Mouse (Mus musculus) midbrain, embryonic 13.5 days (tissue): ENCODE data around the gene Gtf2h4. TPM values are rescaled to one million over a fixed set of nuclear protein-coding genes. Genes with fewer than 3 reads are reported as not detected.

Experiments
- ATAC-seq: fragments of 200-750 bp; cut with Nextera tagmentation; 2 replicates; pipeline ENCODE4 v1.8.0; 2017; ENCODE audit warnings: mild to moderate bottlenecking, moderate TSS enrichment, moderate library complexity
- H3K27ac ChIP-seq: fragments of 300-500 bp; sonication (generic); 2 replicates; pipeline ENCODE4 v1.5.1; 2015; ENCODE audit warnings: inconsistent platforms, mild to moderate bottlenecking, moderate library complexity
- H3K27me3 ChIP-seq: fragments of 300-500 bp; sonication (generic); 2 replicates; pipeline ENCODE4 v1.6.1; 2015; ENCODE audit warnings: mild to moderate bottlenecking, inconsistent platforms
- H3K36me3 ChIP-seq: fragments of 300-500 bp; sonication (generic); 2 replicates; pipeline ENCODE4 v1.6.1; 2015; ENCODE audit warnings: mild to moderate bottlenecking, inconsistent platforms
- H3K4me1 ChIP-seq: fragments of 300-500 bp; sonication (generic); replicated peaks from 2 replicates; pipeline ENCODE4 v1.6.1; 2015; ENCODE audit warnings: inconsistent platforms
- H3K4me2 ChIP-seq: fragments of 300-500 bp; sonication (generic); replicated peaks from 2 replicates; pipeline ENCODE4 v1.6.1; 2015; ENCODE audit warnings: moderate library complexity, mild to moderate bottlenecking, inconsistent platforms
- H3K4me3 ChIP-seq: fragments of 300-500 bp; sonication (generic); replicated peaks from 2 replicates; pipeline ENCODE4 v1.5.1; 2015; ENCODE audit warnings: mild to moderate bottlenecking, inconsistent platforms
- H3K9ac ChIP-seq: fragments of 300-500 bp; sonication (generic); replicated peaks from 2 replicates; pipeline ENCODE4 v1.6.1; 2015; ENCODE audit warnings: mild to moderate bottlenecking, inconsistent platforms
- H3K9me3 ChIP-seq: fragments of 300-500 bp; sonication (generic); 2 replicates; pipeline ENCODE4 v1.6.1; 2016; ENCODE audit warnings: mild to moderate bottlenecking, inconsistent platforms
- WGBS: fragments of 180-500 bp; shearing (Covaris S2); methylation state at CpG from one replicate; pipeline ENCODE4 v1.1.7; 2015; 5-methylcytosine and 5-hydroxymethylcytosine counted together
- polyA plus RNA-seq: library from polyadenylated mRNA; unstranded; fragments of >200 nt; fragmentation: Nextera tagmentation; extraction: Ambion mirVana; gene quantifications from 2 replicates; pipeline ENCODE4 v1.2.1, GENCODE M21; 2015

Gene Gtf2h4
- polyA plus RNA-seq, 1 experiment from 2014 or later: 31.5 TPM

- 32% methylated on average over 1 of the region's 1 CpGs for WGBS
- Histone ChIP-seq H3K27me3 (peaks cover 10% of the 10 kb centered on the region), H3K4me2 (no peak overlapping the region), H3K9ac (no peak overlapping the region), H3K4me3 (no peak overlapping the region), H3K36me3 (no peaks in the 10 kb centered on the region), H3K9me3 (no peaks in the 10 kb centered on the region), H3K4me1 (no peaks in the 10 kb centered on the region), H3K27ac (no peak overlapping the region)
- ATAC-seq: no peak
Observed at GRCm38 (mm10) chr17:35633992-35634391, 39.5 kb downstream of the Gtf2h4 start.

GRCm38 (mm10) chr17:35626537-35626936 is 47.0 kb downstream of the Gtf2h4 start, which contains the start of gene Gm9573:
Gene Gm9573, minus strand, starts transcription at chr17:35626637.
- Histone ChIP-seq H3K4me2 (no peak within 1 kb of the TSS), H3K9me3 (no peaks in the 10 kb centered on the region), H3K27me3 (no peaks in the 10 kb centered on the region), H3K27ac (no peak within 1 kb of the TSS), H3K36me3 (no peaks in the 10 kb centered on the region), H3K4me3 (no peak within 1 kb of the TSS), H3K4me1 (no peaks in the 10 kb centered on the region), H3K9ac (no peak within 1 kb of the TSS)
- WGBS: 91% methylated on average over 7 of the region's 7 CpGs
- ATAC-seq: no peak

Other genes with a start within 250 kb of the Gtf2h4 start
- 0.17 TPM in 2 replicates for gene H2-Q6, start 248.9 kb downstream of the Gtf2h4 start, polyA plus RNA-seq
- gene H2-Q7, start 234.6 kb downstream of the Gtf2h4 start, polyA plus RNA-seq: 2.5 TPM in 2 replicates
- gene H2-Q10, start 203.7 kb downstream of the Gtf2h4 start, polyA plus RNA-seq: 0.09 and 0.69 TPM in 2 replicates
- gene Pou5f1, start 167.7 kb downstream of the Gtf2h4 start, polyA plus RNA-seq: not detected in 2 replicates
- gene Tcf19, start 156.9 kb downstream of the Gtf2h4 start, polyA plus RNA-seq: 23.1 and 23.2 TPM in 2 replicates
- gene Cchcr1, start 156.6 kb downstream of the Gtf2h4 start, polyA plus RNA-seq: 6.5 and 8.4 TPM in 2 replicates
- 0.73 and 1.1 TPM in 2 replicates for gene Psors1c2, start 140.5 kb downstream of the Gtf2h4 start, polyA plus RNA-seq
- 0.06 and 0.11 TPM in 2 replicates for gene Cdsn, start 121.6 kb downstream of the Gtf2h4 start, polyA plus RNA-seq
- gene 2300002M23Rik, start 106.3 kb downstream of the Gtf2h4 start, polyA plus RNA-seq: not detected in 2 replicates
- gene Sfta2, start 72.2 kb downstream of the Gtf2h4 start, polyA plus RNA-seq: not detected in 2 replicates
- not detected in 2 replicates for gene Gm9573, start 47.1 kb downstream of the Gtf2h4 start, polyA plus RNA-seq
- gene Mucl3, start 30.0 kb downstream of the Gtf2h4 start, polyA plus RNA-seq: not detected in 2 replicates
- 13.0 and 15.1 TPM in 2 replicates for gene Vars2, start 6.1 kb downstream of the Gtf2h4 start, polyA plus RNA-seq
- 163 and 187 TPM in 2 replicates for gene Ddr1, start 30.9 kb upstream of the Gtf2h4 start, polyA plus RNA-seq
- 6.7 and 7.1 TPM in 2 replicates for gene Ier3, start 147.9 kb upstream of the Gtf2h4 start, polyA plus RNA-seq
- 59.6 and 67.4 TPM in 2 replicates for gene Flot1, start 149.5 kb upstream of the Gtf2h4 start, polyA plus RNA-seq
- 1,832 and 1,895 TPM in 2 replicates for gene Tubb5, start 164.6 kb upstream of the Gtf2h4 start, polyA plus RNA-seq
- gene Mdc1, start 167.8 kb upstream of the Gtf2h4 start, polyA plus RNA-seq: 10.3 and 12.7 TPM in 2 replicates
- gene Nrm, start 187.6 kb upstream of the Gtf2h4 start, polyA plus RNA-seq: 28.9 and 33.2 TPM in 2 replicates
- 23.8 and 27.4 TPM in 2 replicates for gene Ppp1r18, start 191.9 kb upstream of the Gtf2h4 start, polyA plus RNA-seq
- 34.3 and 37.3 TPM in 2 replicates for gene Dhx16, start 206.1 kb upstream of the Gtf2h4 start, polyA plus RNA-seq
- gene 2310061I04Rik, start 223.7 kb upstream of the Gtf2h4 start, polyA plus RNA-seq: 34.7 and 36.8 TPM in 2 replicates
- gene Atat1, start 236.3 kb upstream of the Gtf2h4 start, polyA plus RNA-seq: 458 and 466 TPM in 2 replicates
- gene Mrps18b, start 242.7 kb upstream of the Gtf2h4 start, polyA plus RNA-seq: 49.9 and 54.6 TPM in 2 replicates
- gene Ppp1r10, start 242.7 kb upstream of the Gtf2h4 start, polyA plus RNA-seq: 51.3 and 54.6 TPM in 2 replicates